Mouse (Mus musculus) intestine, embryonic 14.5 days (tissue): ENCODE data around the gene Traf3ip1. TPM values are rescaled to one million over a fixed set of nuclear protein-coding genes. Genes with fewer than 3 reads are reported as not detected.

Experiments used
- ATAC-seq: fragments of 200-750 bp; cut with Nextera tagmentation; replicated peaks from 2 replicates; pipeline ENCODE4 v1.8.0; 2017; ENCODE audit warnings: low read depth, moderate number of reproducible peaks, moderate TSS enrichment, moderate library complexity; ENCODE audit not compliant: low FRiP score, low TSS enrichment
- DNase-seq: peaks from one replicate; pipeline ENCODE4 v3.0.0-alpha.2; 2018; ENCODE audit warnings: low spot score
- H3K27ac ChIP-seq: fragments of 300-500 bp; sonication (generic); 2 replicates; pipeline ENCODE4 v1.5.1; 2014; ENCODE audit warnings: low read depth, mild to moderate bottlenecking, control low read depth
- H3K27me3 ChIP-seq: fragments of 300-500 bp; sonication (generic); replicated peaks from 2 replicates; pipeline ENCODE4 v1.6.1; 2014; ENCODE audit warnings: low read length, control low read depth; ENCODE audit not compliant: control insufficient read depth, insufficient read depth
- H3K36me3 ChIP-seq: fragments of 300-500 bp; sonication (generic); 2 replicates; pipeline ENCODE4 v1.6.1; 2014; ENCODE audit warnings: low read length, control low read depth; ENCODE audit not compliant: control insufficient read depth, insufficient read depth
- H3K4me1 ChIP-seq: fragments of 300-500 bp; sonication (generic); replicated peaks from 2 replicates; pipeline ENCODE4 v1.6.1; 2014; ENCODE audit warnings: low read length, control low read depth, mixed read lengths; ENCODE audit not compliant: control insufficient read depth, insufficient read depth
- H3K4me2 ChIP-seq: fragments of 300-500 bp; sonication (generic); 2 replicates; pipeline ENCODE4 v1.6.1; 2014; ENCODE audit warnings: low read length
- H3K4me3 ChIP-seq: fragments of 300-500 bp; sonication (generic); 2 replicates; pipeline ENCODE4 v1.5.1; 2014; ENCODE audit warnings: low read depth, low read length, control low read depth, mixed read lengths
- H3K9ac ChIP-seq: fragments of 300-500 bp; sonication (generic); 2 replicates; pipeline ENCODE4 v1.6.1; 2014; ENCODE audit warnings: mild to moderate bottlenecking, low read length
- H3K9me3 ChIP-seq: fragments of 300-500 bp; sonication (generic); 2 replicates; pipeline ENCODE4 v1.6.1; 2016; ENCODE audit warnings: low read length, control low read depth; ENCODE audit not compliant: control insufficient read depth
- WGBS: fragments of 180-500 bp; shearing (Covaris S2); extraction: QIAGEN DNeasy Blood & Tissue Kit; methylation state at CpG from one replicate; pipeline ENCODE4 v1.1.7; 2014; 5-methylcytosine and 5-hydroxymethylcytosine counted together
- polyA plus RNA-seq: library from polyadenylated mRNA; unstranded; fragments of >200 nt; fragmentation: Nextera tagmentation; extraction: Ambion mirVana; gene quantifications from 2 replicates; pipeline ENCODE4 v1.2.1, GENCODE M21; 2014

Traf3ip1 gene
- polyA plus RNA-seq, 1 experiment from 2014 or later, result 5.9 TPM

DNA sequence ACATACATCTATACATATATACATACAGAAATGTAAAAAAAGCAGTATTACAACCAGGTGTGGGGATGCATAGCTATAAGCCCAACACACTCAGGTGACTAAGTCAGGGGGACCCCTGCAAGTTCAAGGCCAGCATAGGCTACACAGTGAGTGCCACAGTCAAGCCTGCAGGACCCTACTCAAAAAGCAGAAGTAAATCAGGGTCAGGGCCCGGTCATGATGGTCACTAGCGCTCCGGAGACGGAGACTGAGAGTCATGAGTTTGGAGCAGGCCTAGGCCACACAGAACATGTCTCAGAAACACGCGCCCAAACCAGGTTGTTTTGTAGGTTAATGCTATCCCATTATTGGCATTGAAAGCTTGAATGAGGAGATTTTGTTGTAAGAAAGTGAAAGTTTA is 4.1 kb downstream of the Traf3ip1 start:
- H3K27ac ChIP-seq, result no peak overlapping the region
- no peak overlapping the region for H3K4me3 ChIP-seq
- H3K9me3 ChIP-seq, result no peaks in the 10 kb centered on the region
- no peak for ATAC-seq
- DNase-seq, result no peak
- peaks cover 31% of the 10 kb centered on the region for H3K36me3 ChIP-seq
- H3K4me2 ChIP-seq, result no peak overlapping the region
- WGBS, result 95% methylated on average over 6 of the region's 6 CpGs
- no peaks in the 10 kb centered on the region for H3K27me3 ChIP-seq
- H3K9ac ChIP-seq, result no peak overlapping the region
- peaks cover 7% of the 10 kb centered on the region; the same call in 1 of the 2 replicates for H3K4me1 ChIP-seq

GRCm38 (mm10) chr1:91504615-91505014 is 10.2 kb downstream of the Traf3ip1 start:
- Histone ChIP-seq H3K36me3 (peaks cover 59% of the 10 kb centered on the region), H3K9me3 (no peaks in the 10 kb centered on the region), H3K4me3 (no peak overlapping the region), H3K4me2 (no peak overlapping the region), H3K27ac (no peak overlapping the region), H3K9ac (no peak overlapping the region), H3K4me1 (no peaks in the 10 kb centered on the region; the same call in 1 of the 2 replicates), H3K27me3 (no peaks in the 10 kb centered on the region)
- DNase-seq (peak; percentile 54), ATAC-seq (no peak)
- 49% methylated on average over 3 of the region's 3 CpGs for WGBS

DNA sequence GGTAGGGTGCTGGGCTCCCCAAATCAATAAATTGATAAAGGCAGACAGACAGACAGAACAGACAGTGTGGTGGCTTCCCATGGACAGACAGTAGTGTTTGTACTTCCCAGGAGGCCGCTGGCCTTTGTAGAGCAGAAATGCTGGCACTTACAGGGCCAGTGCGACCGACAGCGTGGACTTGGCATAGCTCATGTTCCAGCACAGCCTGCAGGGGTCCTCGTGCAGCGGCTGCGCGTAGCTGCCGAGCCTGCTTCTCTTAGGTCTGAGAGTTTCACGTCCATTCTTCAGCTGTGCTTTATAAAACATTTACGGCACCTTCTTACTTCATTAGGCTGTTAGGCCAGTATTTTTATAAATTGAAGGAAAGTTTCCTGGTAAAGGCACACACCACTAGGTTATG is 20.5 kb downstream of the Traf3ip1 start:
- DNase-seq, result no peak
- WGBS, result 82% methylated on average over 11 of the region's 11 CpGs
- Histone ChIP-seq H3K4me2 (no peak overlapping the region), H3K4me3 (no peak overlapping the region), H3K4me1 (no peaks in the 10 kb centered on the region), H3K9ac (no peak overlapping the region), H3K36me3 (peaks cover 32% of the 10 kb centered on the region), H3K27ac (no peak overlapping the region), H3K27me3 (no peaks in the 10 kb centered on the region), H3K9me3 (no peaks in the 10 kb centered on the region)
- no peak for ATAC-seq

- WGBS, result 87% methylated on average over 6 of the region's 6 CpGs
- Histone ChIP-seq H3K4me2 (no peak overlapping the region), H3K9ac (no peak overlapping the region), H3K27me3 (no peaks in the 10 kb centered on the region), H3K27ac (no peak overlapping the region), H3K4me1 (no peaks in the 10 kb centered on the region), H3K36me3 (peaks cover 32% of the 10 kb centered on the region), H3K9me3 (no peaks in the 10 kb centered on the region), H3K4me3 (no peak overlapping the region)
- DNase-seq (no peak), ATAC-seq (no peak)
Measured at GRCm38 (mm10) chr1:91515642-91516041, 21.2 kb downstream of the Traf3ip1 start.

- Histone ChIP-seq H3K36me3 (peaks cover 65% of the 10 kb centered on the region), H3K4me1 (no peaks in the 10 kb centered on the region), H3K9me3 (no peaks in the 10 kb centered on the region), H3K27ac (no peak overlapping the region), H3K27me3 (no peaks in the 10 kb centered on the region), H3K4me3 (no peak overlapping the region), H3K9ac (no peak overlapping the region), H3K4me2 (no peak overlapping the region)
- WGBS, result 18% methylated on average over 10 of the region's 10 CpGs
- no peak; the same call in 1 of the 2 replicates for ATAC-seq
- DNase-seq, result peak; percentile 75
Measured at GRCm38 (mm10) chr1:91523759-91524158, 29.3 kb downstream of the Traf3ip1 start.

DNA sequence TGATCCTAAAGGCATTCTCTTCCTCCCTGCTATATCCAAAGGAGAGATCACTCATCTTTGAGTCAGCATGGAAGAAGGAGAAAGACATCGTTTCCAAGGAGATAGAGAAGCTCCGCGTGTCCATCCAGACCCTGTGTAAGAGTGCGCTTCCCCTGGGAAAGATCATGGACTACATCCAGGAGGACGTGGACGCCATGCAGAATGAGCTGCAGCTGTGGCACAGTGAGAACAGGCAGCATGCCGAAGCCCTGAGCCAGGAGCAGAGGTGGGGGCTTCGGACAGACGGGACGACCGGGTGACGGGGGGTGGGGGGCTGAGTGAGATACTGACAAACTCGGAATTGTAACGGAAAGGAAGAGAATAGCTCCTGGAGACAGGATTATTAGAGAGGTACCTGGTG is 31.4 kb downstream of the Traf3ip1 start:
- DNase-seq, result no peak
- Histone ChIP-seq H3K4me2 (no peak overlapping the region), H3K9me3 (no peaks in the 10 kb centered on the region), H3K4me3 (no peak overlapping the region), H3K27me3 (no peaks in the 10 kb centered on the region), H3K36me3 (peaks cover 58% of the 10 kb centered on the region), H3K4me1 (no peaks in the 10 kb centered on the region), H3K27ac (no peak overlapping the region), H3K9ac (no peak overlapping the region)
- ATAC-seq, result no peak
- WGBS, result 92% methylated on average over 14 of the region's 14 CpGs

DNA sequence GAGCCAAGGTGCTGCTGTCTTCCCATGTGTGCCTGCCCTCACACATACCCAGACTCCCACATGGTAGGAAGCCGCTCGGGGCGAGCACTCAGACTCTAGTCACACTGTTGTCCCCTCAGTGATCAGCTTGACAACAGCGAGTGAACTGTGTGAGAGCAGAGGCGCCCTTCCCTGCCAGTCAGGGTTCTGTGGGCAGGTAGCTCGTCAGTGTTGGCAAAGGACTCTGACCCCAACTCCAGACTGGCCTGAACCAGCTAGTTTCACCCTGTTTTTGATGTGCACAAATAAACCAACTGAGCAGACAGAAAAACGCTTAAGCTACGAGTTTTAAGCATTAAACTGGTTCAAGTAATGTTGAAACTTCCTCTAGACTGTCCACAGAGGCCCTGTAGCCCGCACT is 35.7 kb downstream of the Traf3ip1 start:
- Histone ChIP-seq H3K27me3 (no peaks in the 10 kb centered on the region), H3K4me2 (no peak overlapping the region), H3K4me3 (no peak overlapping the region), H3K27ac (no peak overlapping the region), H3K4me1 (no peaks in the 10 kb centered on the region), H3K9ac (no peak overlapping the region), H3K36me3 (peaks cover 32% of the 10 kb centered on the region), H3K9me3 (no peaks in the 10 kb centered on the region)
- ATAC-seq, result no peak
- no peak for DNase-seq
- 86% methylated on average over 9 of the region's 9 CpGs for WGBS

GRCm38 (mm10) chr1:91532243-91532642 is 37.8 kb downstream of the Traf3ip1 start:
- no peak overlapping the region for H3K27ac ChIP-seq
- 83% methylated on average over 4 of the region's 4 CpGs for WGBS
- H3K36me3 ChIP-seq, result peaks cover 16% of the 10 kb centered on the region
- DNase-seq, result no peak
- H3K4me3 ChIP-seq, result no peak overlapping the region
- H3K27me3 ChIP-seq, result no peaks in the 10 kb centered on the region
- H3K4me1 ChIP-seq, result no peaks in the 10 kb centered on the region
- H3K9me3 ChIP-seq, result no peaks in the 10 kb centered on the region
- H3K9ac ChIP-seq, result no peak overlapping the region
- H3K4me2 ChIP-seq, result no peak overlapping the region
- no peak for ATAC-seq

GRCm38 (mm10) chr1:91532892-91533291 is 38.4 kb downstream of the Traf3ip1 start:
- ATAC-seq, result no peak

More at GRCm38 (mm10) chr1:91532892-91533291, 38.4 kb downstream of the Traf3ip1 start:
- Histone ChIP-seq H3K27ac (no peak overlapping the region), H3K36me3 (peaks cover 10% of the 10 kb centered on the region), H3K4me2 (no peak overlapping the region), H3K9ac (no peak overlapping the region), H3K27me3 (no peaks in the 10 kb centered on the region; the same call in 1 of the 2 replicates), H3K4me1 (no peaks in the 10 kb centered on the region), H3K4me3 (no peak overlapping the region), H3K9me3 (no peaks in the 10 kb centered on the region)
- DNase-seq, result no peak
- 86% methylated on average over 5 of the region's 5 CpGs for WGBS
